Mouse (Mus musculus): Measurements from ENCODE around the gene Nsun3.

Nsun3 gene

GRCm38 (mm10) chr16:62786621-62787331 is at the start of gene Nsun3:
Gene Nsun3, minus strand, starts transcription at chr16:62786818.
- DNase-seq: peak; percentile 89 to 93

GRCm38 (mm10) chr16:62834016-62834735 is 47.6 kb upstream of the Nsun3 start:
- DNase-seq: no peak

GRCm38 (mm10) chr16:62832481-62832880 is 45.9 kb upstream of the Nsun3 start:
- peak; percentile 35 to 42 for DNase-seq

- no peak for DNase-seq
Measured at GRCm38 (mm10) chr16:62832027-62832426, 45.4 kb upstream of the Nsun3 start.

- no peak for DNase-seq
Measured at GRCm38 (mm10) chr16:62826156-62827001, 39.8 kb upstream of the Nsun3 start.

- no peak for DNase-seq
Measured at GRCm38 (mm10) chr16:62822472-62822871, 35.9 kb upstream of the Nsun3 start.

- no peak for DNase-seq
Measured at GRCm38 (mm10) chr16:62814491-62814890, 27.9 kb upstream of the Nsun3 start, which contains the start of gene Stx19. Gene Stx19, plus strand, starts transcription at chr16:62814676.

- no peak for DNase-seq
Measured at GRCm38 (mm10) chr16:62813790-62814189, 27.2 kb upstream of the Nsun3 start.

- DNase-seq: no peak
Measured at GRCm38 (mm10) chr16:62810855-62811254, 24.2 kb upstream of the Nsun3 start.

- DNase-seq: no peak
Measured at GRCm38 (mm10) chr16:62807249-62807979, 20.8 kb upstream of the Nsun3 start.

- DNase-seq: no peak
Measured at GRCm38 (mm10) chr16:62804621-62805020, 18.0 kb upstream of the Nsun3 start.

- no peak for DNase-seq
Measured at GRCm38 (mm10) chr16:62799839-62800238, 13.2 kb upstream of the Nsun3 start.

GRCm38 (mm10) chr16:62799426-62799825 is 12.8 kb upstream of the Nsun3 start:
- no peak for DNase-seq

GRCm38 (mm10) chr16:62798808-62799207 is 12.2 kb upstream of the Nsun3 start:
- no peak for DNase-seq

- DNase-seq: no peak
Measured at GRCm38 (mm10) chr16:62796608-62797007, 10.0 kb upstream of the Nsun3 start.

- DNase-seq: no peak
Measured at GRCm38 (mm10) chr16:62782229-62782628, 4.4 kb downstream of the Nsun3 start.

- DNase-seq: no peak
Measured at GRCm38 (mm10) chr16:62778282-62778681, 8.3 kb downstream of the Nsun3 start.

GRCm38 (mm10) chr16:62776034-62776433 is 10.6 kb downstream of the Nsun3 start:
- no peak for DNase-seq

GRCm38 (mm10) chr16:62773462-62773861 is 13.2 kb downstream of the Nsun3 start:
- DNase-seq: no peak

GRCm38 (mm10) chr16:62758340-62758739 is 28.3 kb downstream of the Nsun3 start:
- DNase-seq: no peak

GRCm38 (mm10) chr16:62755307-62755706 is 31.3 kb downstream of the Nsun3 start:
- DNase-seq: no peak

GRCm38 (mm10) chr16:62753597-62753996 is 33.0 kb downstream of the Nsun3 start:
- DNase-seq: no peak

- no peak for DNase-seq
Measured at GRCm38 (mm10) chr16:62753079-62753478, 33.5 kb downstream of the Nsun3 start.
